Mouse (Mus musculus) kidney, adult 2 months (tissue): ENCODE measurements around the gene Olfr1471. TPM values are rescaled to one million over a fixed set of nuclear protein-coding genes. Genes with fewer than 3 reads are reported as not detected.
"Not testable (repeated sequence)": the region's sequence is repeated elsewhere in the genome, so short reads cannot be mapped to it uniquely, and the experiment has no call there.

Source experiments
- DNase-seq: peaks from one replicate; pipeline ENCODE4 v3.0.0; 2021
- H3K27ac ChIP-seq: fragments of 200-500 bp; 2 replicates; pipeline ENCODE4 v1.5.1; 2012; ENCODE audit warnings: low read depth, low read length, control low read depth, inconsistent platforms; ENCODE audit not compliant: insufficient read depth
- H3K27me3 ChIP-seq: fragments of 200-500 bp; replicated peaks from 2 replicates; pipeline ENCODE4 v1.6.1; 2012; ENCODE audit warnings: mild to moderate bottlenecking, moderate library complexity, low read length, inconsistent platforms; ENCODE audit not compliant: control insufficient read depth, insufficient read depth
- H3K36me3 ChIP-seq: fragments of 200-500 bp; 2 replicates; pipeline ENCODE4 v1.6.1; 2012; ENCODE audit warnings: mild to moderate bottlenecking, moderate library complexity, low read length, inconsistent platforms; ENCODE audit not compliant: control insufficient read depth, insufficient read depth
- H3K4me1 ChIP-seq: fragments of 200-500 bp; 2 replicates; pipeline ENCODE4 v1.6.1; 2011; ENCODE audit warnings: low read length; ENCODE audit not compliant: control insufficient read depth, insufficient read depth
- H3K4me3 ChIP-seq: fragments of 200-500 bp; 2 replicates; pipeline ENCODE4 v1.5.1; 2011; ENCODE audit warnings: mild to moderate bottlenecking, low read depth, low read length, control low read depth; ENCODE audit not compliant: insufficient read depth
- CTCF ChIP-seq: fragments of 200-500 bp; conservative IDR thresholded peaks from 2 replicates; pipeline ENCODE4 v1.5.1; 2011; ENCODE audit warnings: low read depth, mild to moderate bottlenecking, control low read depth, low read length, moderate library complexity, mixed read lengths; ENCODE audit not compliant: insufficient read depth, insufficient read length
- POLR2A ChIP-seq: fragments of 200-500 bp; IDR thresholded peaks from one replicate; pipeline ENCODE4 v1.6.1; 2011; ENCODE audit warnings: low read depth, low read length, control low read depth
- WGBS: fragments of 180-500 bp; shearing (Covaris S2); methylation state at CpG from one replicate; pipeline ENCODE4 v1.1.7; 2018; 5-methylcytosine and 5-hydroxymethylcytosine counted together
- polyA plus RNA-seq: library from polyadenylated mRNA; depleted of rRNA; stranded (reverse); fragments of >200 nt; gene quantifications from 2 replicates; pipeline ENCODE4 v1.2.3, GENCODE M21; 2012; rRNA removed

Olfr1471 gene
- polyA plus RNA-seq = not detected in 2 replicates

- H3K4me3 ChIP-seq, H3K27me3 ChIP-seq, H3K36me3 ChIP-seq, H3K4me1 ChIP-seq, DNase-seq, H3K27ac ChIP-seq: not testable (repeated sequence)
- 58% methylated on average over 2 of the region's 2 CpGs for WGBS
Measured at GRCm38 (mm10) chr19:13443109-13443508, at the start of gene Olfr1471. Olfr1471 (plus strand) TSS chr19:13443409.

GRCm38 (mm10) chr19:13407549-13407948, 35.7 kb upstream of the Olfr1471 start, which contains the start of gene Olfr1469:
Olfr1469 (plus strand) TSS chr19:13407849.
- H3K4me1 ChIP-seq = no peaks in the 10 kb centered on the region
- H3K36me3 ChIP-seq = no peaks in the 10 kb centered on the region
- no peak within 1 kb of the TSS for H3K27ac ChIP-seq
- TF ChIP-seq POLR2A (no peak), CTCF (no peak)
- H3K4me3 ChIP-seq = no peak within 1 kb of the TSS
- WGBS = 70% methylated on average over 2 of the region's 2 CpGs
- H3K27me3 ChIP-seq = no peaks in the 10 kb centered on the region
- no peak for DNase-seq

- Histone ChIP-seq H3K4me3 (no peak within 1 kb of the TSS), H3K36me3 (no peaks in the 10 kb centered on the region), H3K27me3 (no peaks in the 10 kb centered on the region), H3K27ac (no peak within 1 kb of the TSS), H3K4me1 (no peaks in the 10 kb centered on the region)
- DNase-seq = no peak
- WGBS = 67% methylated on average over 1 of the region's 1 CpGs
- TF ChIP-seq POLR2A (no peak), CTCF (no peak)
Measured at GRCm38 (mm10) chr19:13455986-13456385, 12.8 kb downstream of the Olfr1471 start, which contains the start of gene Olfr1472. Olfr1472 (minus strand) TSS chr19:13456086.

- DNase-seq, H3K4me1 ChIP-seq, H3K36me3 ChIP-seq, H3K27ac ChIP-seq, H3K27me3 ChIP-seq, H3K4me3 ChIP-seq: not testable (repeated sequence)
- WGBS = 76% methylated on average over 4 of the region's 4 CpGs
Measured at GRCm38 (mm10) chr19:13469265-13469664, 26.1 kb downstream of the Olfr1471 start, which contains the start of gene Olfr1474. Olfr1474 (plus strand) TSS chr19:13469565.

- no peak for TF ChIP-seq POLR2A
- no peaks in the 10 kb centered on the region for H3K27me3 ChIP-seq
- H3K36me3 ChIP-seq = no peaks in the 10 kb centered on the region
- no peaks in the 10 kb centered on the region for H3K4me1 ChIP-seq
- H3K4me3 ChIP-seq = no peak within 1 kb of the TSS
- no peak within 1 kb of the TSS for H3K27ac ChIP-seq
- no peak for DNase-seq
Measured at GRCm38 (mm10) chr19:13480096-13480495, 36.9 kb downstream of the Olfr1471 start, which contains the start of gene Olfr1475. Olfr1475 (minus strand) TSS chr19:13480196.

- no peak within 1 kb of the TSS for H3K4me3 ChIP-seq
- no peak for TF ChIP-seq CTCF
- TF ChIP-seq POLR2A = no peak
- WGBS = 73% methylated on average over 3 of the region's 3 CpGs
- H3K27me3 ChIP-seq = no peaks in the 10 kb centered on the region
- no peaks in the 10 kb centered on the region for H3K36me3 ChIP-seq
- H3K27ac ChIP-seq = no peak within 1 kb of the TSS
- no peaks in the 10 kb centered on the region for H3K4me1 ChIP-seq
- DNase-seq = no peak
Measured at GRCm38 (mm10) chr19:13500246-13500645, 57.0 kb downstream of the Olfr1471 start, which contains the start of gene Olfr1477. Olfr1477 (plus strand) TSS chr19:13500546.

Other genes with a start within 250 kb of the Olfr1471 start
- gene Olfr1463, start 212.1 kb upstream of the Olfr1471 start, polyA plus RNA-seq = not detected in 2 replicates
- not detected in 2 replicates for gene Olfr1465, start 127.9 kb upstream of the Olfr1471 start, polyA plus RNA-seq
- gene Olfr1466, start 104.5 kb upstream of the Olfr1471 start, polyA plus RNA-seq = not detected in 2 replicates
- gene Olfr1467, start 81.2 kb upstream of the Olfr1471 start, polyA plus RNA-seq = not detected in 2 replicates
- gene Olfr1469, start 35.6 kb upstream of the Olfr1471 start, polyA plus RNA-seq = not detected in 2 replicates
- gene Olfr1472, start 12.7 kb downstream of the Olfr1471 start, polyA plus RNA-seq = not detected in 2 replicates
- gene Olfr1474, start 26.2 kb downstream of the Olfr1471 start, polyA plus RNA-seq = not detected in 2 replicates
- not detected in 2 replicates for gene Olfr1475, start 36.8 kb downstream of the Olfr1471 start, polyA plus RNA-seq
- gene Olfr1477, start 57.1 kb downstream of the Olfr1471 start, polyA plus RNA-seq = not detected in 2 replicates
- gene Olfr1480, start 84.5 kb downstream of the Olfr1471 start, polyA plus RNA-seq = not detected in 2 replicates
- gene Olfr1484, start 140.1 kb downstream of the Olfr1471 start, polyA plus RNA-seq = not detected in 2 replicates
- gene Olfr1487, start 174.0 kb downstream of the Olfr1471 start, polyA plus RNA-seq = not detected in 2 replicates
- not detected in 2 replicates for gene Olfr1489, start 188.2 kb downstream of the Olfr1471 start, polyA plus RNA-seq
- gene Olfr1490, start 207.7 kb downstream of the Olfr1471 start, polyA plus RNA-seq = not detected in 2 replicates